Mouse (Mus musculus) cerebellum, adult 9-11 months (tissue): ENCODE results near the gene Slc22a7.

Source experiments
- DNase-seq: peaks from one replicate; pipeline ENCODE4 v3.0.0; 2022

Slc22a7 gene

GRCm38 (mm10) chr17:46433627-46434026 is 4.6 kb downstream of the Slc22a7 start:
- no peak for DNase-seq

DNA sequence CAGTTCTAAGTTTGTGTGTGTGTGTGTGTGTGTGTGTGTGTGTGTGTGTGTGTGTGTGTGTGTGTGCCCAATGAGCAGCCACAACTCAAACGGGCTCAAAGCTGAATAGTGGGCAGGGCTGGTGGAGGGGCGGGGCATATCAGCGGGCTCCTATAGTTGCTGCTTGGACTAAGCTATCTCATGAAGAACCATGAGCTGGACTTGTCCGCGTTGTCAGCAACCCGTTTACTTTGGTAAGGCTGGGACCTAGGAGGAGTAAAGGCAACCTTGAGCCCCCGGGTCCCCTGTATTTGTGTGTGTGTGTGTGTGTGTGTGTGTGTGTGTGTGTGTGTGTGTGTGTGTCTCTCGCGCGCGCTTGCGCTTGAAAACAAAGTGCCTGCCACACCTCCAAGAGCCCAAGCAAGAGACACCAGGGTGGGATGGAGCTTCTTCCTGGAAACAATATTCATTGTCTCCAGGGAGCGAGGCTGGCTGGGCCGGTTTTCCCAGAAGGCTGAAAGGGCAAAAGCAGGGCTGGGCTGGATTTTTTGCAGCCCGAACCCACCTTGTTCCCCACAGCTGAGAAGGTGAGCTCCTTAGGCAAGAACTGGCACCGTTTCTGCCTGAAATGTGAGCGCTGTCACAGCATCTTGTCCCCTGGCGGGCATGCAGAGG is 9.4 kb downstream of the Slc22a7 start, which contains the start of gene Crip3:
Gene Crip3, plus strand, starts transcription at position 166 of the 654 bp plus-strand sequence.
- DNase-seq, result no peak

DNA sequence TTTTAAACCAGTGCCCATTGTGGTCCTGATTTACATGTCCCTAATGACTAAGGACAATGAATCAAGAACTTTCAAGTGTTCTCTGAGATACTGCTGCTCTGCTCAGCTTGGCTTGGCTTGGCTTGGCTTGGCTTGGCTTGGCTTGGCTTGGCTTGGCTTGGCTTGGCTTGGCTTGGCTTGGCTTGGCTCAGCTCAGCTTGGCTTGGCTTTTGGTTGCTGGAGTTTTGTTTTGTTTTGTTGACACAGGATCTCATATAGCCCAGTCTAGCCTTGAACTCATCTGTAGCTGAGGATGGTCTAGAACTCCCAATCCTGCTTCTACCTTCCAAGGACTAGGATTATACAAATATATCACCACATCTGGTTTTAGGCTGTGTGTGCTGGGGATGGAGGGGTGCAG is 11.8 kb downstream of the Slc22a7 start:
- DNase-seq, result no peak

DNA sequence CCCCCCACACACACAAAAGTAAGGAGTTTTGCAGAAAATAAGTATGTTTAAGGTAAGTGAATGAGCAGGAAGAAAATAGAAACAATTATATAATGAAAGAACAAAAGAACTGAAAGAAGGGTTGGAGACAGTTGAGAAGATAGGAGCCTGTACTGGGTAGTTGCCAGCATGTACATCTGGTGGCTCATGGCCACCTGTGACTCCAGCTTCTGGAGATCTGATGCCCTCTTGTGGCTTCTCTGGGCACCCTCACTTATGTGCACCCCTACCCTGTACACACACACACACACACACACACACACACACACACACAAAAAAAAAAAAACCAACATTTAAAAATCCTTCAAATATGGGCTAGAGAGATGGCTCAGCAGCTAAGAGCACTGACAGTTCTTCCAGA is 18.5 kb downstream of the Slc22a7 start:
- DNase-seq, result no peak

DNA sequence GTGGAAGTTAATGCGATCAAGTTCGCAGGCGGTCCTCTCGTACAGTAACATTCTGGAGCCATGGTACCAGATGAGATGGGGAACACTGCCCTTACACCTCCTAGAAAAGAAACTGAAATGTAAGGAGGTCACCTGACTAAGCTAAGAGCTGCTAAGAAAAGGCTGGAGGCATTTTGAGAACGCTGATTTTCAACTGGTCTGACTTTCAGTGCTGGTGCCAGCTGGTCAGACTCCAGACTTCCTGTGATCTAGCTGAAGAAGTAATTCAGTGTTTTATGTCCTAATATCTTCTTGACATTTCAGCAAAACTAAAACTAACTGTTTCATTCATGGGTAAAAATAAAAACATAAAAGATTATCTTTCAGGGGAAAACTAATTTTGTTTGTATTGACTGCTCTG is 19.6 kb downstream of the Slc22a7 start:
- DNase-seq, result no peak

GRCm38 (mm10) chr17:46408478-46408877 is 29.8 kb downstream of the Slc22a7 start:
- DNase-seq, result no peak

DNA sequence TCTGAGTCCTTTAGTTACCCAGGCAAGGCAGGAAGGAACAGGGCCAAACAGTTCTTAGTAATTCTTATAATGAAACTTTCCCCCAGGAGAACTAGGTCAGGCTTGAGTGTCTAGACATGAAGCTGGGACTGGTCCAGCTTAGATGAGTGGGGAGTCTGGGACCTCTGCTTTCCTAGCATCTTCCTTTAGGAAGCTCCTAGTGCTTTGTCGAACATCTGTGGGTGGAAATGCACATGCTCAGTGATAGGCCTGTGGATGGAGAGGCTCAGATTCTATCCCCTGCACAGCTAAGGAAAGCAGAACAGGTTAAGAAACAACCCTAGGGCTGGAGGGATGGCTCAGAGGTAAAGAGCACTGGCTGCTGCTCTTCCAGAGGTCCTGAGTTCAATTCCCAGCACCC is 43.6 kb downstream of the Slc22a7 start:
- DNase-seq, result no peak

DNA sequence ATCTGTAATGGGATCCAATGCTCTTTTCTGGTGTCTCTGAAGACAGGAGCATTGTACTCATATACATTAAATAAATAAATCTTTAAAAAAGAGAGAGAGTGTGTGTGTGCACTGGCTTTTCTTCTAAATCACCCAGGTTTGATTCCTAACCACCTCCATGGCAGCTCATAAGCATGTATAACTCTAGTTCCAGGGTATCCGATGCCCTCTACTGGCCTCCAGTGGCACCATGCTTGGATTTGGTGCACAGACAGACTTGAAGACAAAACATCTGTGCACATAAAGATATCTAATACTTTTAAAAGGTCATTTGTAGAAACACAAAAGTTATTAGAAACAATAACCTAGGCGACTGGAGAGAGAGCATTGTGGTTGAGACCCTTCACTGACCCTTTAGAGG is 45.2 kb downstream of the Slc22a7 start:
- no peak for DNase-seq

DNA sequence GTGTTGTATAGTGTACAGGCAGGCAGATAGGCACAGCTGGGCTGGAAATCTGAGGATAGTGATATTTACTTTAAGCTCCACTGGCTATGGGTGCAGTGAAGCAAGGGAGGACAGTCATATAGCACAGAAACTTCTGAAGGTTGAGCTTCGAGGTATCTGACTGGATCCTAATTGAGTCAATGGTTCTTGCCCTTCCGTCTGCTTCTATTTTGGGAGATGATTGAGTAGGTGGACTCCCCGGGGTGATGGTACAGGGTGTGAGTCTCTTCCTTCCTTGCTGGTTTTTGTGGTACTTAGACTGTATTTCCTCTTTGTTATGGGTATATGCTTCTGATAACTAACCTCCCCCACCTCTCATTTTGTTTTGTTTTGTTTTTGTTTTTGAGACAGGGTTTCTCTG is 50.1 kb downstream of the Slc22a7 start:
- no peak for DNase-seq

- peak; percentile 37 for DNase-seq
Observed at GRCm38 (mm10) chr17:46384061-46384801, 54.0 kb downstream of the Slc22a7 start.

GRCm38 (mm10) chr17:46383294-46384060 is 54.8 kb downstream of the Slc22a7 start, which contains the start of gene Zfp318:
Zfp318 (plus strand) TSS chr17:46383731.
- peak; percentile 96 for DNase-seq
